Mouse (Mus musculus) embryonic facial prominence, embryonic 10.5 days (tissue): ENCODE measurements at regions not wholly inside any gene's neighbourhood (a gene's known extent, or its start where the extent isn't known, plus 50 kb on each side); places are given as distances from the start of the nearest gene placed in this dataset.

Source experiments
- DNase-seq: peaks from one replicate; pipeline ENCODE4 v3.0.0-alpha.2; 2017; ENCODE audit warnings: low spot score
- H3K27ac ChIP-seq: fragments of 300-500 bp; sonication (generic); replicated peaks from 2 replicates; pipeline ENCODE4 v1.5.1; 2016; ENCODE audit warnings: mild to moderate bottlenecking
- H3K27me3 ChIP-seq: fragments of 300-500 bp; sonication (generic); replicated peaks from 2 replicates; pipeline ENCODE4 v1.6.1; 2016; ENCODE audit warnings: low read depth, mild to moderate bottlenecking; ENCODE audit not compliant: poor library complexity, severe bottlenecking
- H3K36me3 ChIP-seq: fragments of 300-500 bp; sonication (generic); replicated peaks from 2 replicates; pipeline ENCODE4 v1.6.1; 2016; ENCODE audit warnings: mild to moderate bottlenecking, moderate library complexity
- H3K4me1 ChIP-seq: fragments of 300-500 bp; sonication (generic); 2 replicates; pipeline ENCODE4 v1.6.1; 2016
- H3K4me3 ChIP-seq: fragments of 300-500 bp; sonication (generic); 2 replicates; pipeline ENCODE4 v1.5.1; 2016; ENCODE audit warnings: mild to moderate bottlenecking, moderate library complexity
- H3K9me3 ChIP-seq: fragments of 300-500 bp; sonication (generic); 2 replicates; pipeline ENCODE4 v1.6.1; 2016; ENCODE audit warnings: mild to moderate bottlenecking
- WGBS: fragments of 180-500 bp; shearing (Covaris S2); methylation state at CpG from one replicate; pipeline ENCODE4 v1.1.7; 2016; 5-methylcytosine and 5-hydroxymethylcytosine counted together

DNA sequence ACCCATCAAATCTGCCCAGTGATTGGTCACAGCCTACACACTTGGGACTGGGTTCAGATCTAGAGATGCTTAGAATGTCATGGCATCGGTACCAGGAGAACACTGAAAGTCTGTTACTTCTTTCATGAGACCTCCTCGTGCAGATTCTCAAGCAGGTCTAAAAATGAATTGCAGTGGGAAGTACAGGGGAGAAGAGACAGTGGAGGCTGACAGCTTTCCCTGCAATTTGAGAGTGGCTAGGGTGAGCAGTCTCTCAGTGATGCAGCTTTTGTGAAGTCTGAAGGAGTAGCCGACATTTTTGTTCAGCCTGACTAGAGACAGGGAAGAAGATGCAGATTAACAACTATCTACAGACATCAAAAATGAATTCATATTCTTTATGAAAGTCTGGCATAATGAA lies 112.5 kb downstream of the Fam198b start:
- DNase-seq: no peak
- no peaks in the 10 kb centered on the region for H3K9me3 ChIP-seq
- no peaks in the 10 kb centered on the region for H3K27me3 ChIP-seq
- H3K36me3 ChIP-seq: no peaks in the 10 kb centered on the region
- no peaks in the 10 kb centered on the region for H3K4me1 ChIP-seq
- 80% methylated on average over 3 of the region's 3 CpGs for WGBS
- no peak overlapping the region for H3K27ac ChIP-seq
- H3K4me3 ChIP-seq: no peak overlapping the region

DNA sequence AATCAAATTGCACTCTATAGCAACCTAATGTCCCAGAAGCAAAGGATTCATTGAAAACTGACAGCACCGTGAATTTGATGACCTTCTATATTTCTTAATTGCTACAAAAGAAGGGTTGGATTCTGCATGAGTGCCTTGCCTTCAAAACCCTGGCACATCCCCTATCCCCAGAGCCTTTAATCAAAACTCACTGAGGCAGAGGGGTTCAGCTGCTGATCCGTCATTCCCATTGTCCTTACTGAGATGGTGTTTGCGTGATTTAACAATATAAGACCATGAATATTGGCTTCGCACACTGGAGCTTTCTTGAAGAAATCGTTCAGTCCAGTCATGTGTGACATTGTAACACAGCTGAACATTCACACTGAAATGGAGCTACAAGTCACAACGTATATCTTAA lies 118.0 kb downstream of the Fam198b start:
- Histone ChIP-seq H3K27ac (no peak overlapping the region), H3K4me3 (no peak overlapping the region), H3K27me3 (no peaks in the 10 kb centered on the region), H3K4me1 (peaks cover 6% of the 10 kb centered on the region; the same call in 1 of the 2 replicates), H3K9me3 (no peaks in the 10 kb centered on the region), H3K36me3 (no peaks in the 10 kb centered on the region)
- DNase-seq: no peak
- 85% methylated on average over 6 of the region's 6 CpGs for WGBS

DNA sequence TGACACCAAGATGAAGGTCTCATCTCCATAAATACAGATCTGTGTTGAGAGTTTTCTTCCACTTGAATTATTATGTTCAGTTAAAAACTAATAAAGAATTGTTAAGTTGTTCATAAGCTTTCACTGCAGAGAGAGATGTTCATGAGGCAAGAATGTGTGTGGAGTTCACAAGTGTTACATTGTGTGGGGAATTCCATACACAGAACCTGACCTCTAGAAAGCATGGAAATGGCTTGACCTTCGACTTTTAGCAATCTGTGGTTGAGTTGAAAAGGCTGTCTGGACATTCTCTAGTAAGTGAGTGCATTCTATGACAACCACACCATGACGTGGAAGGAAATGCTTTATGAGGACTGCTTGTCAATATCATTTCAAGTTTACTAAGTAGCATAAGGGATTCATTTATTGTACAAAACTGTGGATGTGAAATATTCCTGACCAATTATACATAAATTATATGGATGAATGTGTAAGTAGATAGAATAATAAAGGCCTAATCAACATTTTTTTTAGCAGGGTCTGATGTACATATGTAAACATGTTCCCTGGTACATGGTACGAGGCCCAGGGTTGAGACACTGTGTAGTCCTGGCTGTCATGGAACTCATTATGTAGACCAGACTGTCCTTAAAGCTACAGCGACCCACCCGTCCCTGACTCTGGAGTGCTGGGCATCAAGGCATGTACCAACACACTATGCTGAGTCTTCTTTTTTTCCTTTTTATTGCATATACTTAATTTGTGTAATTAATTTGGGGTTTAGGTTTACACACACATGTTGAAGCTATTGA lies 119.2 kb downstream of the Fam198b start:
- Histone ChIP-seq H3K27ac (no peak overlapping the region), H3K4me3 (no peak overlapping the region), H3K4me1 (peaks cover 6% of the 10 kb centered on the region; the same call in 1 of the 2 replicates), H3K36me3 (no peaks in the 10 kb centered on the region), H3K27me3 (no peaks in the 10 kb centered on the region), H3K9me3 (no peaks in the 10 kb centered on the region)
- 59% methylated on average over 5 of the region's 5 CpGs for WGBS
- DNase-seq: no peak

DNA sequence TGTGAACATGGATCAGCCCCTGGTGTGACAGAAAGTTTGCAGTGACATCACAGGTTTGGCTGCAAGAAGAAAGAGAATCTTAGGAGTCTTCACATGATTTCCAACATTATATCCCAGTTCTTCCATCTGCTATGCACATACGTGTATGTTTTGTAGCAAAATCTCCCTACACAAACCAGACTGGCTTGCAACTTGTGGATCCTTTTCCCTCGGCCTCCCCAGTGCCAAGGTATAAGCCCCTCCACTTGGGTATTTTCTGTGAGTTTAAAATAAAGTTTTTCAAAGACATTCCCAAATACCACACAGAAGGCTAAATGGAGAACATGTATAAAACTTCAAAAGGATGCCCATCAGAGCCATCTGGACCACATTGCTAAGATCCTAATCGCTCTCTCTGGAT lies 120.2 kb downstream of the Fam198b start:
- H3K36me3 ChIP-seq: no peaks in the 10 kb centered on the region
- WGBS: 84% methylated on average over 3 of the region's 3 CpGs
- H3K27me3 ChIP-seq: no peaks in the 10 kb centered on the region
- H3K9me3 ChIP-seq: no peaks in the 10 kb centered on the region
- DNase-seq: no peak
- H3K27ac ChIP-seq: no peak overlapping the region
- H3K4me3 ChIP-seq: no peak overlapping the region
- H3K4me1 ChIP-seq: peaks cover 6% of the 10 kb centered on the region; the same call in 1 of the 2 replicates

DNA sequence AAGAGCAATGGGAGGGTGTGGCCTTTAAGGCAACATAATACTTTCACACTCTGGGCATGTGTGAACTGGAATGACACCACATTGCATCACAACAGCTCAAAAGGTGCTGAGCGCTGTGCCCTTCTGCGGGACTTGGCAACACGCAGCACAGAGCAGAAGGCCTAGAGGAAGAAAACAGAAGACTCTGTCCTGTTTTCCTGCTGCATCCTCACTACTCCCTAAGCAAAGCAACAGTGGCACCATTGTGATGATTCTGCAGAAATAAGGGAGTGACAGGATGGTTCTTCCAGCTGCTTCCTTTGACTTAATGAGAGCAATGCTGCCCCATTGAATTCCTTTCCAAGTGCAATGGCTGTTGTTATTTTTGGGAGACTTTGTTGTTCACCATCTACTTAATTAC lies 120.6 kb downstream of the Fam198b start:
- WGBS: 60% methylated on average over 3 of the region's 3 CpGs
- H3K4me1 ChIP-seq: peaks cover 6% of the 10 kb centered on the region; the same call in 1 of the 2 replicates

DNA sequence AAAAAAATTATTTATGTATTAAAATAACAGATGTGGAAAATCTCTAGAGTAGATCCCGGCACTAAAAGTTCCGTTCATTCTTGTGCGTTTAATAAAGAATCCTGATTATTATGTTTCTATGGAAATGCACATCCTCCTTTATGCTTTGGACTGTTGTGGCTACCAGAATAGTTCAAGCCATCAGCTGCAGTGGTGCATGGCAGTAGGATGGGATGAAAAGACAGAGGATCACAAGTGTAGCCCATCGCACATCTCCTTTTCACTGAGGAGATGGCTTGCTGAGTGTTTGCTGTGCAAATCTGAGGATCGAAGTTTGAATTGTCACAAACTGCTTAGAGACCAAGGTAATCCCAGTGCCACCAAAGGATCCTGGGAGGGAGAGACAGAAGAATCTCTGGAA lies 121.0 kb downstream of the Fam198b start:
- Histone ChIP-seq H3K4me3 (no peak overlapping the region), H3K27me3 (no peaks in the 10 kb centered on the region), H3K27ac (no peak overlapping the region), H3K4me1 (peaks cover 6% of the 10 kb centered on the region; the same call in 1 of the 2 replicates), H3K9me3 (no peaks in the 10 kb centered on the region), H3K36me3 (no peaks in the 10 kb centered on the region)
- DNase-seq: no peak
- WGBS: 93% methylated on average over 5 of the region's 5 CpGs

More for the DNA sequence above, 120.6 kb downstream of the Fam198b start:
- H3K36me3 ChIP-seq: no peaks in the 10 kb centered on the region
- H3K27ac ChIP-seq: no peak overlapping the region
- DNase-seq: no peak
- no peaks in the 10 kb centered on the region for H3K9me3 ChIP-seq
- no peaks in the 10 kb centered on the region for H3K27me3 ChIP-seq
- no peak overlapping the region for H3K4me3 ChIP-seq

DNA sequence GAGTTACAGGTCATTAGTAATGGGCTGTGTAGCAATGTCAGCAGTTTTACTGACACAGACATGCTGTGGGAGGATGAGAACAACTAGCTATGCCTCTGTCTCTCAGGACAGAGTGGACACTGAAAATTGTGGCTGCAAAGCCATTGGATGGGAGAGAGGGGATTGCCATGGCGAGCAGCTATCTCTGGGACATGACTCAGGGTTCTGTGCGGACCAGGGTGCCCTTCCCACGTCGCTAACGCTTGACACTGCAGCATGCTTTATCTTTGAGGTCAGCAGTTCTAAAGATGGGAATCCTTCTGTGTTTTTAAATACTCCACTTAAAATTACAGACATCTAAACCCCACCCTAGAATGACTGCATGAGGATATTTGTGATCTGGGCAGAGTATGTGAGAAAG lies 121.9 kb downstream of the Fam198b start:
- Histone ChIP-seq H3K27me3 (no peaks in the 10 kb centered on the region), H3K36me3 (no peaks in the 10 kb centered on the region), H3K4me3 (no peak overlapping the region), H3K27ac (no peak overlapping the region), H3K9me3 (no peaks in the 10 kb centered on the region), H3K4me1 (peaks cover 6% of the 10 kb centered on the region; the same call in 1 of the 2 replicates)
- WGBS: 87% methylated on average over 5 of the region's 5 CpGs
- DNase-seq: no peak

DNA sequence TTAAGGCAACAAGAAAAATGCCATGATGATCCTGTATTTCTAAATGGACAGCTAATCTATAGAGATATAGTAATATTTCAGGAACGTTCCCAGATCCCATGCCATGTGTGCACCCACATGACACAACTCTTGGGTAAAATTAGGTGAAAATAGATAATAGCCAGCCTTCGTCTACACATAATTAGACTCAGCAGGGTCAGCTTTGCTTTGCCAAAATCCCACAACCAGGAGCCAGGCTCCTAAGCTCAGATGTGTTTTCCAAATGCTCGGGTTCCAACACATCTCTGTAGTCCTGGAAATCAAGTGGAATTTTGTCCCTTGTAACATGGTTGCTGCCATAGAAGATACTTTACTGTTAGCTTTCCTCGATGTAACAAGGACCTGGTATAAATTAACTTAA lies 122.7 kb downstream of the Fam198b start:
- H3K36me3 ChIP-seq: no peaks in the 10 kb centered on the region
- no peak for DNase-seq
- no peaks in the 10 kb centered on the region for H3K9me3 ChIP-seq
- H3K27ac ChIP-seq: no peak overlapping the region
- 85% methylated on average over 4 of the region's 4 CpGs for WGBS
- H3K4me3 ChIP-seq: no peak overlapping the region
- no peaks in the 10 kb centered on the region for H3K27me3 ChIP-seq
- H3K4me1 ChIP-seq: peaks cover 6% of the 10 kb centered on the region; the same call in 1 of the 2 replicates

DNA sequence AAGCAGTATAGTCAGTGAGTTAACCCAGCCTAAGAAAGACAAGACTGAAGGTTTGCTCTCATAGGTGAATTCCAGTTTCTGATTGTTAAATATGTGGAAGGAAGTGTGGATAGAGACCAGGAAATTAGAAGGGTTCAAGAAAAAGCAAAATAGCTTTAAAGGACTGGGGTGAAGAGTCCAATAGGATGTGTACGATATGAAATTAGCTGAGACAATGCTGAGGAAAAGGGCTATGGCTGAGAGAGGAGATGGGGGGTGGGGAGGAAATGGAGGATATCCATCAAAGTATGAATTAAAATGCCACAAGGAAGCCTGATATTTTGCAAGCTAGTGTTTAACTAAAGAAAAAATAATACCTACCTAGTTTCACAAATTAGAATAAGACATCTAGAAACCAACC lies 124.9 kb downstream of the Fam198b start:
- Histone ChIP-seq H3K4me1 (no peaks in the 10 kb centered on the region), H3K36me3 (no peaks in the 10 kb centered on the region), H3K4me3 (no peak overlapping the region), H3K9me3 (no peaks in the 10 kb centered on the region), H3K27ac (no peak overlapping the region), H3K27me3 (no peaks in the 10 kb centered on the region)
- WGBS: 90% methylated on average over 1 of the region's 1 CpGs
- DNase-seq: no peak

DNA sequence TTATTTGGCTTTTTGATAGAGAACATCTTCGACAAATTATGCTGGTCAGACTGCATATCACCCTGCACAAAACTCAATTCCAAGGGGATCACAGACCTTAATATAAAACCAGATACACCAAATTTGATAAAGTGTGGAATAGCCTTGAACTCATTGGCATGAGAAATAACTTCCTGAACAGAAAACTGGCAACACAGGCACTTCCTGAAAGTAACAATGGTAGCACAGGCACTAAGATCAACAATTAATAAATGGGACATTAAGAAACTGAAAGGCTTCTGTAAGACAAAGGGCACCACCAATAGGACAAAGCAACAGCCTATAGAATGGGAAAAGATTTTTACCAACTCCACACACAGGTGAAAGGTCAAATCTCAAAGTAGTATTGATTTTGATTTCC lies 141.5 kb downstream of the Fam198b start:
- WGBS: 86% methylated on average over 1 of the region's 1 CpGs
- Histone ChIP-seq H3K27me3 (no peaks in the 10 kb centered on the region), H3K4me3 (no peak overlapping the region), H3K36me3 (no peaks in the 10 kb centered on the region), H3K9me3 (no peaks in the 10 kb centered on the region), H3K27ac (no peak overlapping the region), H3K4me1 (no peaks in the 10 kb centered on the region)
- DNase-seq: no peak

DNA sequence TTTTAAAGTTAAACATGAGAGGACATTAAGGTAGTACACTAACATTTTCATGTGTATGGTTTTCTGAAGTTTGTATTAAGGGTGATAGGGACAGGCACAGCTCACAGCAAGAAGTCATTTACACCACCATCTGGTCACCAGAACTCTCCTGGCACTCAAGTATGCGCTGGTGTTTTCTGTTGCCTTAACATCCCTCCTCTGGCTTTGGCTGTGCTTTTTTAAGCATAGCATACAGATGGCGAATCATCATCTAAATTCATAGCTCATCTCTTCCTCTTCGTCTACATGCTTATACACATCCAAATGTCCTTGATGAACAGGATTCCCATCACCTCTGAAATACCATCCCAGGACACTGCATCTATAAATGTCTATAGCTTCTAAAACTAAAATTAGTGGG lies 148.7 kb downstream of the Fam198b start:
- H3K4me1 ChIP-seq: no peaks in the 10 kb centered on the region
- H3K27me3 ChIP-seq: no peaks in the 10 kb centered on the region
- H3K4me3 ChIP-seq: no peak overlapping the region
- H3K9me3 ChIP-seq: no peaks in the 10 kb centered on the region
- no peak for DNase-seq
- WGBS: 83% methylated on average over 3 of the region's 3 CpGs
- no peaks in the 10 kb centered on the region for H3K36me3 ChIP-seq
- H3K27ac ChIP-seq: no peak overlapping the region

DNA sequence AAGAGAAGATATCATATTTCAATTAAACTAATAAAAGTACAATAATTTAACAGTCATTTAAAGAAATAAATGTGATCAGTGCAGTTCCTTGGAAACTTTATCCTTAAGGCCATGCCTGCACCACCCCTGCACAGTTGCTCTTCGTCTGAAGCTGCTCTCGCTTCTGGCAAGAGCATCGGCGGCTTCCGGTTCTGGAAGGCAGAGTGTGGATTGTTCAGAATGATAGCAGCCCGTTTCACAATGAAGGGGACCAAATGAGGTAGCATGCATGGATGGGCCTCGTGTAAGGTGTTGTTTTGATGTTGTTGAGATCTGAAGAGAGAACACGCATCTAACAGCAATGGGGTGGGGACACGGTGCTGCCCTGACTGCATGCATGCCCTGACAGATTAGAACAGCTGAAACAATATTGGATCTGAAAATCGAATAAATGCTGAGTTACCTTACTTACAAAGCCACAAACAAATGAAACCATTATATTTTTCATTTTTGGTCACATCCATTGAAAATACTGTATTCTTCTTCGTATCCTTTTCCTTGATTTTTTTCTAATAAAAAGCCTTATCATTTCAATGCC lies 154.3 kb downstream of the Fam198b start:
- Histone ChIP-seq H3K27me3 (no peaks in the 10 kb centered on the region), H3K27ac (no peak overlapping the region), H3K4me3 (no peak overlapping the region), H3K9me3 (no peaks in the 10 kb centered on the region), H3K4me1 (no peaks in the 10 kb centered on the region), H3K36me3 (no peaks in the 10 kb centered on the region)
- DNase-seq: no peak
- WGBS: 81% methylated on average over 11 of the region's 11 CpGs

DNA sequence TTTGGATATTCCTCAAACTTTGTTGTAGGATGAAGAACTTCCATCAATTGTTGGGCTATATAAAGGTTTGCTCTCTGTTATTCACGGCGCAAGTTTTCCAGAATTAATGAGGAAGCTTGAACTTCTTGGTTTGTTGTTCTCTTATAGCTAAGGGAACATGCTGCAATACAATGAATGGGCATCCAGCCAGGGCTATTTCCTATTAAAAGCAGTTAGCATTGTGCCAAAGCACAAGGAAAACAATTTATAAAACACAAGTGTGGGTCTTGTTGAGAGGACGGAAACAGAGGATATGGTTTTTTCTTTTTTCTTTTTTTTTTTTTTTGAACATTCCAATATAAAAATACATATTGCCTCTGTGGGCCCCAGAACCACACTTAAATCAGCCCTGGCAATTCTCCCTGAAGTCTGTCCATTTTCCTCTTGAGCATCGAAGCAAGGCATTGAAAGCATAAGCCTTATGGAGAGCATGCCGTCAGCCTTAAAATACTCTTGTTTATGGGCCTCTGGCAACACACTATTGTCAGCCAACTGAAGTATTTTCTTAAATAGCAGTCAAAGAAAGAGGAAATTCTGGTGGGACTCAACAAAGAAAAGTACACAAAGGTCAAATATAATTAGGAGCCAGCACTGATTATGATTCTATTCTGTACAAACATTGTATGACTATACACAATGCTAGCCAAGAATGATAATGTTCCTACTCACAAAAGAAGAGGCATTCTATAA lies 158.6 kb downstream of the Fam198b start:
- 91% methylated on average over 5 of the region's 5 CpGs for WGBS
- no peak overlapping the region for H3K27ac ChIP-seq
- H3K36me3 ChIP-seq: no peaks in the 10 kb centered on the region
- H3K27me3 ChIP-seq: no peaks in the 10 kb centered on the region
- DNase-seq: no peak
- H3K9me3 ChIP-seq: no peaks in the 10 kb centered on the region
- H3K4me1 ChIP-seq: no peaks in the 10 kb centered on the region
- no peak overlapping the region for H3K4me3 ChIP-seq
